ENCODE assay signal across 11 mouse cellular contexts in genomic region chr19:36375200-36375783, GRCm38 (mm10). TPM values are rescaled to one million over a fixed set of nuclear protein-coding genes. Genes with fewer than 3 reads are reported as not detected.
DNase-seq lines count a peak whose midpoint lies in the region; ATAC-seq lines count a peak whose summit lies in the region.
"Had no signal": no experiment of that assay in that cellular context is flagged by ENCODE, and none has a peak within 500 bp of the region (broad histone marks: within the 10 kb centered on the region; RNA-seq: fewer than 3 reads in every experiment).

No protein-coding gene starts in this region.

- DNase-seq in A20 (ENCODE audit: low read depth, low spot score): peak; percentile 76
- peak; percentile 84 for DNase-seq in T-cell, adult 2 months (ENCODE audit: low spot score)
- peak; percentile 30 to 34 for DNase-seq in gastrocnemius, postnatal 36 days
- peak; percentile 85 for DNase-seq in naive thymus-derived CD4-positive, alpha-beta T cell, adult 2 months (ENCODE audit: low read depth)
- no peak for DNase-seq in right cerebral cortex, adult 18-20 months
- DNase-seq in frontal cortex, postnatal 10 days (ENCODE audit: low spot score in 2 of 2): no peak
- DNase-seq in midbrain, embryonic 11.5 days (ENCODE audit: low spot score, missing footprints): no peak
- DNase-seq in forebrain, embryonic 10.5 days (ENCODE audit: extremely low spot score, low spot score): no peak
- DNase-seq: cerebellum, adult 11-12 months; kidney, postnatal 25 days had no signal

- no peak overlapping the region for H3K9ac ChIP-seq in midbrain, embryonic 11.5 days (ENCODE audit: low read length)
- H3K9ac ChIP-seq: neural tube, embryonic 13.5 days had no signal

- no peaks in the 10 kb centered on the region for H3K36me3 ChIP-seq in midbrain, embryonic 11.5 days (ENCODE audit: control insufficient read depth, insufficient read depth, low read length)
- no peaks in the 10 kb centered on the region for H3K36me3 ChIP-seq in forebrain, embryonic 10.5 days (replicated peaks)
- H3K36me3 ChIP-seq: neural tube, embryonic 13.5 days had no signal

- no peaks in the 10 kb centered on the region for H3K27me3 ChIP-seq in midbrain, embryonic 11.5 days (ENCODE audit: control insufficient read depth, insufficient read depth, low read length)
- no peaks in the 10 kb centered on the region for H3K27me3 ChIP-seq in forebrain, embryonic 10.5 days (ENCODE audit: poor library complexity, severe bottlenecking)

- H3K27ac ChIP-seq in midbrain, embryonic 11.5 days (ENCODE audit: low read depth, low read length): no peak overlapping the region
- no peak overlapping the region for H3K27ac ChIP-seq in forebrain, embryonic 10.5 days
- H3K27ac ChIP-seq: neural tube, embryonic 13.5 days had no signal

- intact Hi-C loops in gastrocnemius, postnatal 36 days (cut with DNase I): no loop called here

- 79% methylated on average over 11 of the region's 11 CpGs for WGBS in midbrain, embryonic 11.5 days
- 88% methylated on average over 11 of the region's 11 CpGs for WGBS in forebrain, embryonic 10.5 days

- H3K9me3 ChIP-seq in midbrain, embryonic 11.5 days (ENCODE audit: control insufficient read depth, low read length): no peaks in the 10 kb centered on the region
- no peaks in the 10 kb centered on the region for H3K9me3 ChIP-seq in forebrain, embryonic 10.5 days
- H3K9me3 ChIP-seq: neural tube, embryonic 13.5 days had no signal

- no peak overlapping the region for H3K4me3 ChIP-seq in midbrain, embryonic 11.5 days (ENCODE audit: low read depth, low read length)
- H3K4me3 ChIP-seq in forebrain, embryonic 10.5 days: no peak overlapping the region
- H3K4me3 ChIP-seq: neural tube, embryonic 13.5 days had no signal

- H3K4me2 ChIP-seq in midbrain, embryonic 11.5 days: no peak overlapping the region
- H3K4me2 ChIP-seq: neural tube, embryonic 13.5 days had no signal

- ATAC-seq in midbrain, embryonic 11.5 days (ENCODE audit: low FRiP score): no peak

- H3K4me1 ChIP-seq in midbrain, embryonic 11.5 days (ENCODE audit: control insufficient read depth, insufficient read depth, low read length): no peaks in the 10 kb centered on the region
- peaks cover 7% of the 10 kb centered on the region; the same call in 1 of the 2 replicates for H3K4me1 ChIP-seq in forebrain, embryonic 10.5 days

RNA-seq across cellular contexts. Expression of gene Pcgf5, which starts 27.2 kb away (rescaled TPM):
- 10 to 100 TPM; 25.8 to 33.3 TPM for total RNA-seq in gastrocnemius, postnatal 36 days (2021)
- polyA plus RNA-seq in midbrain, embryonic 11.5 days (2014; fragmentation: Nextera tagmentation; extraction: Ambion mirVana): 10.2 and 10.9 TPM in 2 replicates
- polyA plus RNA-seq in forebrain, embryonic 10.5 days (2016; fragmentation: Nextera tagmentation; extraction: Ambion mirVana): 11.6 and 12.0 TPM in 2 replicates

Comparison
In these comparisons a context has a peak if more than half of its experiments do, and no peak if none do; other contexts are left out.
1. DNase-seq: peak in A20 (single experiment), T-cell, adult 2 months (single experiment), gastrocnemius, postnatal 36 days (2 of 2) and naive thymus-derived CD4-positive, alpha-beta T cell, adult 2 months (single experiment); none in right cerebral cortex, adult 18-20 months (single experiment), frontal cortex, postnatal 10 days (0 of 2), midbrain, embryonic 11.5 days (single experiment) and forebrain, embryonic 10.5 days (single experiment).